Mouse (Mus musculus) heart, postnatal 4 days (tissue): ENCODE results near the gene Pdia4. TPM values are rescaled to one million over a fixed set of nuclear protein-coding genes. Genes with fewer than 3 reads are reported as not detected.
A peak's percentile ranks its signal among the peaks of the same experiment; 100 is the strongest.
"Not testable (repeated sequence)": the region's sequence is repeated elsewhere in the genome, so short reads cannot be mapped to it uniquely, and the experiment has no call there.

ENCODE experiments used
- DNase-seq: peaks from one replicate; pipeline ENCODE4 v3.0.0; 2021
- total RNA-seq, 2 experiments: library from RNA; stranded (reverse); gene quantifications; 2 replicates each; pipeline ENCODE4 v1.2.3; 2021

The Pdia4 gene
- 10 to 100 TPM; 65.1 to 69.8 TPM for total RNA-seq

GRCm38 (mm10) chr6:47813257-47813878 lies at the start of gene Pdia4:
Gene Pdia4, minus strand, starts transcription at chr6:47813430.
- peak; percentile 98 for DNase-seq

- not testable (repeated sequence) for DNase-seq
Observed at GRCm38 (mm10) chr6:47857729-47858128, 44.5 kb upstream of the Pdia4 start.

GRCm38 (mm10) chr6:47857241-47857640 lies 44.0 kb upstream of the Pdia4 start:
- DNase-seq = no peak

- DNase-seq = no peak
Observed at GRCm38 (mm10) chr6:47845779-47846178, 32.5 kb upstream of the Pdia4 start.

- DNase-seq = no peak
Observed at GRCm38 (mm10) chr6:47842337-47842736, 29.1 kb upstream of the Pdia4 start.

- no peak for DNase-seq
Observed at GRCm38 (mm10) chr6:47841831-47842230, 28.6 kb upstream of the Pdia4 start.

- no peak for DNase-seq
Observed at GRCm38 (mm10) chr6:47841077-47841476, 27.8 kb upstream of the Pdia4 start.

GRCm38 (mm10) chr6:47837630-47838029 lies 24.4 kb upstream of the Pdia4 start:
- no peak for DNase-seq

GRCm38 (mm10) chr6:47835984-47836521 lies 22.8 kb upstream of the Pdia4 start:
- DNase-seq = peak; percentile 51

- DNase-seq = peak; percentile 98
Observed at GRCm38 (mm10) chr6:47835482-47835983, 22.3 kb upstream of the Pdia4 start, which contains the start of gene Zfp398. Gene Zfp398, plus strand, starts transcription at chr6:47835661.

GRCm38 (mm10) chr6:47832220-47832619 lies 19.0 kb upstream of the Pdia4 start:
- no peak for DNase-seq

- peak; percentile 96 for DNase-seq
Observed at GRCm38 (mm10) chr6:47830104-47831078, 17.2 kb upstream of the Pdia4 start, which contains the start of gene Zfp786. Gene Zfp786, minus strand, starts transcription at chr6:47830867.

GRCm38 (mm10) chr6:47828950-47829349 lies 15.7 kb upstream of the Pdia4 start:
- DNase-seq = no peak

- no peak for DNase-seq
Observed at GRCm38 (mm10) chr6:47827462-47827861, 14.2 kb upstream of the Pdia4 start.

GRCm38 (mm10) chr6:47824241-47824640 lies 11.0 kb upstream of the Pdia4 start:
- no peak for DNase-seq

GRCm38 (mm10) chr6:47821776-47822175 lies 8.5 kb upstream of the Pdia4 start:
- no peak for DNase-seq

- DNase-seq = no peak
Observed at GRCm38 (mm10) chr6:47821236-47821635, 8.0 kb upstream of the Pdia4 start.

GRCm38 (mm10) chr6:47819626-47820325 lies 6.5 kb upstream of the Pdia4 start:
- DNase-seq = no peak

- no peak for DNase-seq
Observed at GRCm38 (mm10) chr6:47818721-47819120, 5.5 kb upstream of the Pdia4 start.

GRCm38 (mm10) chr6:47816151-47816550 lies 2.9 kb upstream of the Pdia4 start:
- no peak for DNase-seq

GRCm38 (mm10) chr6:47812271-47812915 lies 837 bp downstream of the Pdia4 start:
- DNase-seq = no peak

GRCm38 (mm10) chr6:47811324-47811723 lies 1.9 kb downstream of the Pdia4 start:
- DNase-seq = no peak
